Mouse (Mus musculus): ENCODE results near the gene Hdac4.

The Hdac4 gene

DNA sequence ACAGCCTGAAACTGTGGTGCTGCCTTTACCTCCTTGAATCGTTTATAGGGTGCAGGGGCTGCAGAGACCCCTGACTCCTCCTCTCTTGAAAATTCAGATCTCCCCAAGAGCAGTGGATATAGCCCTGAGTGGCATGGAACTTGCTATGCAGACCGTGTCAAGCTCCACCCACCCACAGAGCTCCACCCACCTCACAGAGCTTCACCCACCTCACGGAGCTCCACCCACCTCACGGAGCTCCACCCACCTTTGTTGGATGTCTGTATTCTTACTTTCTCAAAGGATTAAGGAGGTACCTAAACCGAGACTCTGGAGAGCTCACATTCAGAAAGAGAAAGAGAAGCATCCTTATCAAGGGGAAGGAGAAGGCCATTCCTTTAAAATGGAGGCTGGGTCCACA lies 279.5 kb downstream of the Hdac4 start:
- DNase-seq = no peak

- DNase-seq = no peak
These were observed 280.9 kb downstream of the Hdac4 start for GRCm38 (mm10) chr1:91914648-91915047.

DNA sequence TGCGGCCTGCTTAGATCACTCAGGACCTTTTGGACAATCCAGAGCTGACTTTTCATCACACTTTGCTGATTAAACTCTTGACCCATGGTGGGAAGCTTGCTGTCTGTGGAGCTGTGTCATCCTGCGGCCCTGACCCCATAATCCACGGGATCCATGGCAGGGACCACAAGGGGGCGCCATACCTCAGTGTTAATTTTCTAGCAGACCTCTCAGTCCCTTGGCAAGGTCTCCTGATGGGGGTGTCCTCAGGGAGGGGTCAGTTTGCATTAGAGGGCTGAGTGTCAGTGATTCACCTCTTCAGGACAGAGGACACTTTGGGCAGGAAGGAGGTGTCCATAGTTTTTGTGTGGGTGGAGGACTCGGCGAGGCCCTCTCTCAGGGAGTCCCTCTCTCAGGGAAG lies 281.6 kb downstream of the Hdac4 start:
- peak; percentile 63 for DNase-seq

DNA sequence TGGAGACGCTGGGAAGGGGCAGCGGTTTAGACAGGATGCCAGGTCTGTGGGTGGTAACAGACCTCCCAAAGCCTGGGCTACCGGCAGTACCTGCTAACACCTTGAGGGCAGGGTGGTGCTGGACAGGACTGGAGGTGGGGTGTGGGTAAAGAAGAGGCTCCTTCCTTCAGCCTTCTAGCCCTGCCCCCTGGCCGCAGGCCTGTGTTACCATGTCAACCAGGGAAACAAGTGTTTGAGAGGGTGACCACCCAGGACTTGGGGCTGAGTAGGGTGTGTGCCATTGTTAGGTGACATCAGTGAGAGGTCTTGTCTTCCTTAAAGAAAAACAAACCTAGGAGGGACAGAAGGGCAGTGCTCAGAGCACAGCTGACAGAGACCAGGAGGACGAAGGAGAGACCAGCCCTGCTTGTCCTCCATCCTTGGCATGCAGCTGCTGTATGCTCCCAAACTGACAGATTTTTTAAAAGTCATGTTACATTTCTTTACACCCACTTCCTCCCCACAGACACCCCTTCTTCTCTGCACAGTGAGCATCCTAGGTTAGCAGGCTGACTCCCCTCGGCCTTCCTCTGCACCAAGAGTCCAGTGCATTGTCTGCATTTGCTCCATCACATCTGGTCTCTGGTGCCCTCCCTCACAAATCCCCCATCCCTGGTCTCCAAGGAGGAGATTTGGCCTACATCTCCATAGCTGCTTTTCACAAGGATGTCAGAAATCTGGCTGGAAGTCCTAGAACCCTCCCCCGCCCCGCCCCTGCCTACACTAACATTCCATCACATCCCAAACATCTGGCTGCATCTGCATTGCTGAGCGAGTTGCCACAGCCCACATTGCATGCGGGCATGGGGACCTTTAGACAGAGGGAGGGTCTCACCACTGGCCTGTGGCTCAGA lies 283.0 kb downstream of the Hdac4 start:
- DNase-seq = no peak

DNA sequence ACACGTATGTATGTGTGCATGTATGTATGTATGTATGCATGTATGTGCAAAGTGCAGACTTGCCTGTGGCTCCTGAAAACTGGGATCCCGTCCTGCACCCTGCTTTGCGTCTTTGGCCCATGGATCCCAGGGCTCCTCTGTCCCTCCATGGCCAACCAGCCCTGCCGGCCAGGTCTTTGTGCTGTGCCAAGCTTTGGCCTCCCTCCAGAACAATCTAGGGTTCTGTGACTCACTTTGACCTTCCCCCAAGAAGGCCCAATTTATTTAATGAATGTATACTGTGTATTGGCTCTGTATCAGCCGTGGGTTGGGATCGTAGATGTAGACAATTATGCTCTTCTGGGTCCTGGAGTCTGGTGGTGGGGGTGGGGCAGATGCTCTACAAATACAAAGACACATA lies 290.2 kb downstream of the Hdac4 start:
- DNase-seq = no peak

DNA sequence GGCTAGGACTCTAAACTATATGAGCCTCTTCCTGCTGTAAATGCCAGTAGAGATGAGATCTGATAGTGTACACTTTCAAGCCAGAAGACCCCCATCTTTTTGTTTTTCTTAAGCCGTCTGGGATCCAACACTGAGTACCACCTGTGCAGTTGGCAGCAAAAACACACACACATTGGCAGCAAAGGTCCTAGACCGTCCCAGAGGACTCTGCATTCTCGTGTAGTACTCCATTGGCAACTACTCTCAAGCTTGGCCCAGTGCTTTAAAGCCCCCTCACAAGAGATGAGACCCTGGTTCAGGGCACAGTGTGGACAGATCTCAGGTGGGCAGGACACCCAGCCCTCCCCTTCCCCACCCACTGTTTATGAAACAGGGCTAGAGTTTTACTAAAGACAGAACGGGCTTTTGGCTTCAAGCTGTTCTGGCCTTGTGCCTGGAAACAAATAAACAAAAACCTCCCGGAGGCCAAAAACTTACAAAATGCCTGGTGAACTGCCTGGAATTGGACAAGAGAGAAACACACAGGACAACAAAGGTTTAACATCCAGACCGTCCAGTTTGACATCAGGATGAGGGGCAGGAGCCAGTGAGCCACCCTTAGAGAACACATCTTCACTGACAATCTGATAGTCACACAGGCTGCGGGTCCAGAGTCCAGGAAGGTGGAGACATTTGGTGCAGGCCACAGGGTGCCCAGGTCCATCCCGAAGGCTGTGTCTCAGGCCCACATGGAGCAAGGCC lies 292.1 kb downstream of the Hdac4 start:
- DNase-seq = peak; percentile 58

DNA sequence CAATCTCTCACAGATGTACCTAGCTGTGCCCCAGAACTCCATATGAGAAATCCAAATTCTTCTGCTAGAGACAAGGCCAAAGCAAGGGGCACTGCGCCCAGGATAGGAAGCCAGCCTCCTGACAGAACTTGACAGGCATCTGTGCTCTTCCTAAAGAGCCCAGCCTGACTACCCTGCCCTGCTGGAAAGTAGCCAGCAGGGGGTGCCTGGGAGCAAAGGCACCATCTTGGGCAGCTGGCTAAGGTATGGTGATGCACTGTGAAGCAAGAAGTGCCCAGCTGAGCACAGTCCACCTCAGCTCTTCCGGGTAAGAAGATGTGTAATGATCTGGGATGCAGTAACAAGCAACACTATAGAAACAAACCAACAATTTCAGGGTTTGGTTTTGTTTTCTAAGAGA lies 298.4 kb downstream of the Hdac4 start:
- DNase-seq = no peak

DNA sequence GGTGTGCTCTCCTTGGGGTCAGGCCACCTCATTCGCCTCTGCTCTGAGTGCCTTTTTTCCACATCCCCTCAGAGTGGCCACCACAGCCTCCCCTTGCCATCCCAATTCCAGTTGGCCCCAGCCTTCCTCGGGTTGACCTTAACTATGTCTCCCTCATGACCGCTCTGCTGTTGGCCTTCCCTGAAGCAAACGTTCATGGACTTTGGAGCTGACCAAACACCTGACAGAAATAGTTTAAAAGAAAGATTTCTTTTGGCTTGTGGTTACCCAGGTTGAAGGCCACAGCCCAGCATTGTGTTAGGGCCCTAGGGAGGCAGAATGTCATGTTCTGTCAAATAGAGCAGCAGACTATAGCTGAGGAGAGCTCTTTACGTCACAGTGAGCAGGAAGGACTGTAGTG lies 301.2 kb downstream of the Hdac4 start:
- DNase-seq = peak; percentile 37

DNA sequence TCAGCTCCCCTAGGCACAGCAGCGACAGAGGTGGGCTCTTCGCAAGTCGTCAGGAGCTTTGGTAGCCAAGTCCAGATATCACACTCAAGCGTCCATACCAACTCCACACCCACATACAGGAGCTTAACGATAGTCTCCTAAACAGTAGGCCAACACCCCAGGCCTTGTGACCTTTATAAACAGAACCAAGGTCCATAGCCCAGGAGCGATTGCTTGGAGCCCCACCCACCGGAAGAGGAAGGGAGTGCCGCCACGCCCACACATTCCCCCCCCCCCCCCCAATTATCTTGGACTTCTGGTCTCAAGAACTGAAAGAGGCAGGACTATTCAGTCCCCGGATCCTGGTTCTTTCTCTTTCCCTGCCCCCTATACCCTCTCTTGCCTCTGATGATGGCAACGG lies 301.9 kb downstream of the Hdac4 start:
- DNase-seq = no peak

- DNase-seq = peak; percentile 28
These were observed 312.4 kb downstream of the Hdac4 start for GRCm38 (mm10) chr1:91883115-91883514.

DNA sequence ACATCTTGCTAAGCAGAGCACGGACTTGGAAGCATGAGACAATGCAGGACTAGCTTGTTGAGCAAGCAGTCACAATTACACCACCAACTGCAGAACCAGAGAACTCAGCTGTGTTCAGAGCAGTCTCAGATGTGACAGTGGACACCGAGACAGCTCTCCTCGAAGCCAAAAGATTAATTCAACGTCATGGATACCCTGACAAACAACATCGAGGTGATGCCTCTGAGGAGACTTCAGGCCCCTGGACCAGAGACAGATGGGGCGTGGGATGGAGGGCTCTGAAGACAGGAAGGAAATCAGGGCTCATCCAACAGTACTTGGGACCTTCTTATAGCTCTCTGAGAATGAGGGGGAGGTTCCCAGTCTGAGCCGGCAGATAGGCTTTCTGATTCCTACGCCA lies 314.6 kb downstream of the Hdac4 start:
- no peak for DNase-seq

GRCm38 (mm10) chr1:91880156-91880555 lies 315.3 kb downstream of the Hdac4 start:
- DNase-seq = no peak

All from kidney, adult 9 months (tissue).